Mouse (Mus musculus) liver, embryonic 13.5 days (tissue): ENCODE data around the gene Zfp526. TPM values are rescaled to one million over a fixed set of nuclear protein-coding genes. Genes with fewer than 3 reads are reported as not detected.

Experiments used
- ATAC-seq: fragments of 200-750 bp; cut with Nextera tagmentation; 2 replicates; pipeline ENCODE4 v1.8.0; 2017; ENCODE audit warnings: low read depth, mild to moderate bottlenecking, moderate number of reproducible peaks, moderate library complexity
- DNase-seq: peaks from one replicate; pipeline ENCODE4 v3.0.0; 2022
- H3K27ac ChIP-seq: fragments of 300-500 bp; sonication (generic); 2 replicates; pipeline ENCODE4 v1.5.1; 2015; ENCODE audit warnings: moderate library complexity, mild to moderate bottlenecking, inconsistent platforms
- H3K27me3 ChIP-seq: fragments of 300-500 bp; sonication (generic); 2 replicates; pipeline ENCODE4 v1.6.1; 2015; ENCODE audit warnings: mild to moderate bottlenecking, inconsistent platforms
- H3K36me3 ChIP-seq: fragments of 300-500 bp; sonication (generic); 2 replicates; pipeline ENCODE4 v1.6.1; 2015; ENCODE audit warnings: mild to moderate bottlenecking, inconsistent platforms
- H3K4me1 ChIP-seq: fragments of 300-500 bp; sonication (generic); replicated peaks from 2 replicates; pipeline ENCODE4 v1.6.1; 2015; ENCODE audit warnings: inconsistent platforms
- H3K4me2 ChIP-seq: fragments of 300-500 bp; sonication (generic); 2 replicates; pipeline ENCODE4 v1.6.1; 2015; ENCODE audit warnings: inconsistent platforms, mild to moderate bottlenecking, moderate library complexity
- H3K4me3 ChIP-seq: fragments of 300-500 bp; sonication (generic); replicated peaks from 2 replicates; pipeline ENCODE4 v1.5.1; 2015; ENCODE audit warnings: mild to moderate bottlenecking, inconsistent platforms
- H3K9ac ChIP-seq: fragments of 300-500 bp; sonication (generic); 2 replicates; pipeline ENCODE4 v1.6.1; 2015; ENCODE audit warnings: mild to moderate bottlenecking, inconsistent platforms
- H3K9me3 ChIP-seq: fragments of 300-500 bp; sonication (generic); replicated peaks from 2 replicates; pipeline ENCODE4 v1.6.1; 2016; ENCODE audit warnings: inconsistent platforms
- WGBS: fragments of 180-500 bp; shearing (Covaris S2); methylation state at CpG from one replicate; pipeline ENCODE4 v1.1.7; 2015; ENCODE audit not compliant: insufficient replicate concordance; 5-methylcytosine and 5-hydroxymethylcytosine counted together
- polyA plus RNA-seq: library from polyadenylated mRNA; unstranded; fragments of >200 nt; fragmentation: Nextera tagmentation; extraction: Ambion mirVana; gene quantifications from 2 replicates; pipeline ENCODE4 v1.2.1, GENCODE M21; 2015

The Zfp526 gene
- polyA plus RNA-seq = 2.0 and 2.1 TPM in 2 replicates

DNA sequence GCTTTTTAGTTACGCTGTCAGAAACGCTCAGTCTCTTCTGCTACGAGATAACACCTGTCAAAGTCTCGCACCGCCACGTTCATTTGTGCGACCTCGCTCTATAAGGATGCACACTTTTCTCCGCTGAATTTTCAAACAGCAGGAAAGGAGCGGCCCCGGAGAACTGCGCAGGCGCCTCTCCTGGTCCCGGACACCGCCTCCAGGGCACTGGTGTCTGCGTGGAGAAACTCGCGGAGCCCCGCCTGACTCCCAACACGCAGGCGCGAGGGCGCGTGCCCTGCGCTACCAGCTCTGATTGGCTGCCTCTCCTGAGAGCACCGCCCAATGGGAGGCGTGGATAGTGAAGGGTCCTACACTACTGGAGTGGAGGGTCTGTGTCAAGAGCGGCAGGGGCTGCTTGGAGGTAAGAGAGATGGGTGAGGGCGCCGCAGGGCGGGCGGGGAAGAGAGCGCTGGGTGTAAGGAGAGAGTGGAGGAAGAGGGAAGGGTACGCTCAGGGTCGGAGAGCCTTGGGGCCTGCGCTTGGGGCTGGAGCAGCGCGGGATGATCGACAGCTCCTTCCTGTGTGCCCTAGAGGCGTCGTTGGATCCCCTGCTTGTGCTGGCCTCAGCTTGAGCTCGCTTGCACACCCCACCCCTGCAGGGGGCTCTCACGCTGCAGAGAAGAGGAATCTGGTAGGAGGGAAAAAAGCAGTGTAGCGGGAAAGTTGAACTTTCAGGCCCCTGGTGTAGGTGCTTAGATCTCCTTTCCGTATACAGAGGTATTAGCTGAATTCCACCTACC, at the start of gene Zfp526:
Gene Zfp526 (plus strand): TSS at position 324 of the 782 bp plus-strand sequence.
- Histone ChIP-seq H3K4me3 (peak within 1 kb of the TSS; percentile 97), H3K36me3 (peaks cover 61% of the 10 kb centered on the region), H3K4me2 (peak within 1 kb of the TSS; percentile 89), H3K9me3 (no peaks in the 10 kb centered on the region), H3K27me3 (no peaks in the 10 kb centered on the region), H3K4me1 (peaks cover 55% of the 10 kb centered on the region), H3K9ac (peak within 1 kb of the TSS; percentile 98), H3K27ac (peak within 1 kb of the TSS; percentile 99)
- under 1% methylated on average over 45 of the region's 45 CpGs for WGBS
- peak; percentile 97 for DNase-seq
- peak; percentile 83 for ATAC-seq

DNA sequence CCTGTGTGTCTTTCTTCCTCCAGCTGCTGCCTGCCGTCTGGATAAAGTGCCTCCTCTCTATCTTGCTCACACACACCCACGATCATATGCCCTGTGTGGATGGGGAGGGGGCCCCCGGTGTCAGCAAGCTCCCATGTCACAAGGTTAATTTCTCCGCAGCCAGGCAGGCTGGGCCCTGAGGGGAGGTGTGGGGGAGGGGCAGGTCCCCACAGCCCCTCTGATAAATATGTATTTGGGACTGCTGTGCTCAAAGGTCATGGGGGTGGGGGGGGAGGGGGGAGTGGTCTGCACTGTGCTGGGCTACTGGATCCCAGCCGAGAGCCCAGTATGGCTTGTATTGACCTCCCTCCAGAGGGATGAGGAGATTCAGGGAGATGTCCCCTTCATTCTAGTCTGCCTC, 48.6 kb upstream of the Zfp526 start:
- Histone ChIP-seq H3K9me3 (no peaks in the 10 kb centered on the region), H3K27ac (no peak overlapping the region), H3K4me3 (no peak overlapping the region), H3K36me3 (no peaks in the 10 kb centered on the region), H3K4me1 (no peaks in the 10 kb centered on the region; the same call in 1 of the 2 replicates), H3K9ac (no peak overlapping the region), H3K27me3 (peaks cover 58% of the 10 kb centered on the region), H3K4me2 (no peak overlapping the region)
- ATAC-seq (no peak), DNase-seq (no peak)
- 18% methylated on average over 5 of the region's 5 CpGs for WGBS

DNA sequence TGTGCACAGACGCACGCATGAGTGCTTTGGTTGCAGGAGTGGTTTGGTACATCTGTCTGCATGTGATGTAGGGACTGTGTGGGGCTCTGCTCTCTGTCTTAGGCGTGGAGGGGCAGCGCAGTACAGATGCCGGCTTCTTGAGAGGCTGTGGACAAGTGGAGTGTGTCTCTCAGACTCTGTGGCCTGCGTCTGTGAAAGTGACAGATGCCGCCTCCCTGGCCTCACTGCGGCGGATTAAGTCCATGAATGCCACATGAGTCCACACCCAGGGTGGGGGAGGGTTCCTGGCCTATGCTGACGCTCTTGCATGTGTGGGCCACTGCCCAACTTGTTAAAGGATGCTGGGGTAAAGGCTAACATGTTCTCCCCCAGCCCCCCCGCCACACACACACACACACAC, 46.9 kb upstream of the Zfp526 start:
- Histone ChIP-seq H3K4me1 (peaks cover 11% of the 10 kb centered on the region), H3K27me3 (peaks cover 71% of the 10 kb centered on the region), H3K9me3 (no peaks in the 10 kb centered on the region), H3K36me3 (no peaks in the 10 kb centered on the region), H3K4me2 (no peak overlapping the region), H3K27ac (no peak overlapping the region), H3K9ac (no peak overlapping the region), H3K4me3 (no peak overlapping the region)
- WGBS = 65% methylated on average over 10 of the region's 11 CpGs
- ATAC-seq (no peak), DNase-seq (no peak)

DNA sequence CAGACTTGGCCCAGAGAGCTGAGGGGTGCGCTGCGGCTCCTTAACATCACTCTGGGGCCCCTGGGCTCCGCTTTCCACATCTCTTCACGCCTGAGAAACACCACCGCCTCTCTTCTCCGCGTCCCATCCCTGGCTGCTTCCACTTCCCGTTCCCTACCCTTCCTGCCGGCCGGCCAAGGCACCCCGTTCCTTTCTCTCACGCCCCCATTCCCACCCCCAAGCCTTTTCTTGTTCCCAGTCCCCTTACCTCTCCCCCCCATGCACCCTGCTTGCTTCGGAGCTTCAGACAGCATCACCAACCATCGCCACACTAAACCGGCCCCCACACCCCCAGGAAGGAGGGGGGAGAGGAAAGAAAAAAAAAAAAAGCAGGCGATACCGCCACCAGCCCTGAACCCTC, 42.9 kb upstream of the Zfp526 start:
- no peak overlapping the region for H3K27ac ChIP-seq
- H3K36me3 ChIP-seq = no peaks in the 10 kb centered on the region
- no peaks in the 10 kb centered on the region for H3K9me3 ChIP-seq
- no peak overlapping the region for H3K9ac ChIP-seq
- H3K27me3 ChIP-seq = peaks cover 99% of the 10 kb centered on the region
- 0% methylated on average over 17 of the region's 17 CpGs for WGBS
- 0 out of 2 replicates have a peak overlapping the region, but pooled peaks have one; percentile 48 for H3K4me3 ChIP-seq
- ATAC-seq (no peak), DNase-seq (no peak)
- H3K4me2 ChIP-seq = peak overlapping the region; percentile 57
- H3K4me1 ChIP-seq = peaks cover 35% of the 10 kb centered on the region

DNA sequence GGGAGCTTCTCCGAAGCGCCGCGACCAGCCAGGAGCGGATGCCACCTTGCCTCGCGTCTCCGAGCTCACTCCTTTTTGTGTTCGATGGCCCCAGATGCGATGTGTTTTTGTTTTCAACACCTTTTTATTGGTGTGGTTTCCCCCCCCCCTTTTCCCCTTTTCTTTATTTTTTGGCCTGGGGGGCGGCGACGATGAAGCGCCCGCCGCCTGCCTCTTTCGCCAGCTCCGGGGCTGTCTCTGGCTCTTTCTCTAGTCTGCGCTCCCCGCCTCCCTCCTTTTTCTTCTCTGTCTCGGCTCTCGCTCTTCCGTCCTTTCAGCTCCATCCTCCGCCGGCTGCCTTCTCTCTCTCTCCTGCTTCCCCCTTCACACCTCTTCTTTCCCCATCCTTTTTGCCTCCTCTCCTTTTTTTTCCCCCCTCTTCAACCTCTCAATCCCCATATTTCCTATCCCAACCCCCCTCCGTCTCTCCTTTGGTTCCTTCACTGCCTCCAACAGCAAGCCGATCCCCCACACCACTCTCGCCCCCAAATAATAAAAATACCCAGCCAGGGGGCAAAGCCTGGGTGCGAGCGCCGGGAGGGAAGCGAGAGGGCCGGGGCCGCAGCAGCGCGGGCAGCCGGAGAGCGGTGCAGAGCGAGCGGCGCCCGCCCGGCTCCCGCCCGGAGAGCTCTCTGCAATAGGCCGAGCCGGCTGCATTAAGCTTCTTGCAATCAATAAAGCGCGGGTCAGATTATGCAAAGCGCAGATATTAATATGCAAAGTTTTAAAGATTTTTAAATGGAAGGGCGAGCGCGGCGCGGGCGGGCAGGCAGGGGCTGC, 42.2 kb upstream of the Zfp526 start:
- Histone ChIP-seq H3K27me3 (peaks cover 99% of the 10 kb centered on the region), H3K36me3 (no peaks in the 10 kb centered on the region), H3K4me1 (peaks cover 37% of the 10 kb centered on the region), H3K9me3 (no peaks in the 10 kb centered on the region), H3K27ac (no peak overlapping the region), H3K9ac (no peak overlapping the region), H3K4me3 (peak overlapping the region; percentile 48), H3K4me2 (peak overlapping the region; percentile 57)
- DNase-seq = no peak
- 2% methylated on average over 56 of the region's 56 CpGs for WGBS
- peak; percentile 33 for ATAC-seq

DNA sequence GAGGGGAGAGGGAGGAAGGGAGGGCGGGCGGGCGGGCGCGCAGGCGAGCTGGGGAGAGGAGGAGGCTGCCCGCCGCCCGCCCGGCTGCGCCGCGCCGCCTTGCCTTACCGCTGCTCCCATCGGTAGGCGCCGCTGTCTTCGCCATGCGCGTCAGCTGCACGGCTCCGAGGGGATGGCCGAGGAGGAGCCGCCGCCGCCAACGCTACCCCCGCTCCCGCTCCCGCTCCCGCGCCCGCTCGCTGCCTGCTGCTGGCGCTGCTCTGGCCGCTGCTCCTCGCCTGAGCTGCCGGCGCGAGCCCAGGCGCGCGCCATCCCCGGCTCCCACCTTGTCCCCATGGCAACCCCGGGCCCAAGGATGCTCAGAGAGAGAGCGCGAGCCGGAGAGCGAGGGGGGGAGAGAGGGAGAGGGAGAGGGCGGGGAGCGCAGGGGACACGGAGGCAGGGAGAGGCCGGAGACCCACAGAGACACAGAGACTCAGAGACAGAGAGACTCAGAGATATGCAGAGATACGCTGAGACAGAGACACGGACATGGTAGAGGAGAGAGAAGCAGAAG, 41.5 kb upstream of the Zfp526 start, which contains the start of gene Pou2f2:
Gene Pou2f2 (minus strand): TSS at position 121 of the 556 bp plus-strand sequence.
- ATAC-seq = peak; percentile 70
- no peaks in the 10 kb centered on the region for H3K36me3 ChIP-seq
- H3K4me3 ChIP-seq = peak within 1 kb of the TSS; percentile 48
- H3K27ac ChIP-seq = no peak within 1 kb of the TSS
- peak within 1 kb of the TSS; percentile 57 for H3K4me2 ChIP-seq
- H3K4me1 ChIP-seq = peaks cover 42% of the 10 kb centered on the region
- H3K27me3 ChIP-seq = peaks cover 99% of the 10 kb centered on the region
- no peak for DNase-seq
- no peak within 1 kb of the TSS for H3K9ac ChIP-seq
- 1% methylated on average over 54 of the region's 56 CpGs for WGBS
- no peaks in the 10 kb centered on the region for H3K9me3 ChIP-seq

DNA sequence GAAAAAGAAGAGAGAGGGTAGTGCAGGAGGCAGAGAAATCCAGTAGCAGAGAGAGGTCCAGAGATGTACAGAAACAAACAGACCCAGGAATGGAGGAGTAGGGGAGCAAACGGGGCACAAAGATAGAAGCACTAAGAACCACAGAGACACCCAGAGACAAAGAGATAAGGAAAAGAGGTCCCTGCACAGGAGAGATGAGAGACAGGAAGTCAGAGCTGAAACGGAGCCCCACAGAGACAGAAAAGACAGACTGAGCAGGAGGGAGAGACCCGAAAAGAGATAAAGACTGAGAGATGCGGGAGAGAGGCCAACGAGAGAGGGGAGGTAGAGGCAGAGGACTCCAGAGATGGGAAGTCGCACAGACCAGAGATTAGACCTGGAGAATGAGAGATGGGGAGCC, 40.7 kb upstream of the Zfp526 start:
- 2% methylated on average over 6 of the region's 6 CpGs for WGBS
- peaks cover 91% of the 10 kb centered on the region for H3K27me3 ChIP-seq
- H3K9me3 ChIP-seq = no peaks in the 10 kb centered on the region
- no peak for DNase-seq
- H3K4me3 ChIP-seq = no peak overlapping the region; the same call in 1 of the 2 replicates
- no peaks in the 10 kb centered on the region for H3K36me3 ChIP-seq
- H3K27ac ChIP-seq = no peak overlapping the region
- no peak for ATAC-seq
- H3K9ac ChIP-seq = no peak overlapping the region
- H3K4me1 ChIP-seq = peaks cover 42% of the 10 kb centered on the region
- 0 out of 2 replicates have a peak overlapping the region, but pooled peaks have one; percentile 46 for H3K4me2 ChIP-seq

DNA sequence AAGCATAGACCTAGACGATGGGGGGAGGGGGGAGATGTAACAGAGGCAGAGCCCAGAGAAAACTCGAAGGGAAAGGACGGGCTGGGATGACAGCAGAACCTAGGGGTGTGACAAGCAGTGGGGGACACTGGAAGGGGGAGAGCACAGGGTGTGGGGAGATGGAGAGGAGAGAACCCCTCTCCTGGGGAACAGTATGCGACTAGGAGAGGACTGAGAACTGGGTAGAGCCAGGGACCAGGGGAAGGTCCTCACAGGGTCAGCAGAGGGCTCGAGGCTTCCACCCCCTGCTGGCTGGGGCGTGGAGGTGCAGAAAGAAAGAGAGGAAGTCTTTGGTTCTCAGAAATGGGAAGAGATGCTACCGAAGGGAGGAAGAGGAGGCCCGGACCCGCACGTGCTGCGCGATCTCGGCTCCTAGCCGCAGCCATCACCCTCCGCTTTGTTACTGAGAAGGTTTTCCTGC, 39.9 kb upstream of the Zfp526 start:
- H3K4me2 ChIP-seq = peak overlapping the region; percentile 46
- H3K36me3 ChIP-seq = no peaks in the 10 kb centered on the region
- no peak overlapping the region; the same call in 1 of the 2 replicates for H3K9ac ChIP-seq
- H3K9me3 ChIP-seq = no peaks in the 10 kb centered on the region
- peaks cover 42% of the 10 kb centered on the region for H3K4me1 ChIP-seq
- WGBS = under 1% methylated on average over 15 of the region's 15 CpGs
- peak overlapping the region; percentile 18 for H3K4me3 ChIP-seq
- H3K27me3 ChIP-seq = peaks cover 83% of the 10 kb centered on the region
- ATAC-seq (peak; percentile 52), DNase-seq (peak; percentile 28)
- H3K27ac ChIP-seq = no peak overlapping the region

DNA sequence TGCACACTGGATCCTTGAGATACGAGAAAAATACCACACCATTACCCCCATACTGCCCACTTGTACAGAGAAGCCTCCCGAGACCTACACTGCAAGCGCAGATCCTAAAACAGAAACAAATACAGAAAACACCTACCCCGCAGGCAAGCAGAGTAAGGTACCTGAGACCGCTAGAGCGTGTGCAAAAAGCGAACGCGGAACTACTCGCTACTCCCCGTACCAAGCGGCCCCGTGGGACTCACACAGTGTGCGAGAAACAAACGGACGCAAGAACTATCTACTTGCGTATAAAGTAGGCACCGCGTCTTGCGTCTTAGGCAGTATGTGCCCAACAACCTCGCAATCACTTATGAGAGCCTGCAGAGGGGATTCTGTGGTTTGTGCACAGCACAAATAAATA, 39.4 kb upstream of the Zfp526 start:
- H3K9me3 ChIP-seq = no peaks in the 10 kb centered on the region
- no peaks in the 10 kb centered on the region for H3K36me3 ChIP-seq
- ATAC-seq = no peak
- peak overlapping the region; percentile 18 for H3K4me3 ChIP-seq
- no peak overlapping the region for H3K27ac ChIP-seq
- no peak for DNase-seq
- no peak overlapping the region; the same call in 1 of the 2 replicates for H3K9ac ChIP-seq
- 18% methylated on average over 21 of the region's 21 CpGs for WGBS
- peaks cover 42% of the 10 kb centered on the region for H3K4me1 ChIP-seq
- H3K4me2 ChIP-seq = peak overlapping the region; percentile 46
- H3K27me3 ChIP-seq = peaks cover 78% of the 10 kb centered on the region

DNA sequence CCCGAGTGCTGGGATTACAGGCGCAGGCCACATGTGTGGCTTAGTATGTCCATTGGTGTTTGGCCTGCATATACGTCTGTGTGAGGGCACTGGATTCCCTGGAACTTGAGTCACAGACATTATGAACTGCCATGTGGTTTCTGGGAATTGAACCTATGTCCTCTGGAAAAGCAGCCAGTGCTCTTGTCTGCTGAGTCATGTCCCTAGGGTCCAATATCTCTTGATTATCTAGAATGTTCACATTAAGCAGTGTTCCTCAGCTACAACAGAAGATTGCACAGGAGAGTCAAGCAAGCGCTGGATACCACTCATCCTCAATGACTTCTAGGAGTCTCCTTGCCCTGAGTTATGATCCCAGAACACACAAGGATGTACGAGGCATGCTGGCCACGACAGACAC, 37.1 kb upstream of the Zfp526 start:
- 43% methylated on average over 6 of the region's 6 CpGs for WGBS
- Histone ChIP-seq H3K4me1 (peaks cover 32% of the 10 kb centered on the region), H3K9ac (no peak overlapping the region), H3K27me3 (peaks cover 55% of the 10 kb centered on the region), H3K9me3 (no peaks in the 10 kb centered on the region), H3K36me3 (no peaks in the 10 kb centered on the region), H3K4me3 (no peak overlapping the region), H3K4me2 (no peak overlapping the region), H3K27ac (no peak overlapping the region)
- DNase-seq (no peak), ATAC-seq (no peak)
